In the genomic region with DNA sequence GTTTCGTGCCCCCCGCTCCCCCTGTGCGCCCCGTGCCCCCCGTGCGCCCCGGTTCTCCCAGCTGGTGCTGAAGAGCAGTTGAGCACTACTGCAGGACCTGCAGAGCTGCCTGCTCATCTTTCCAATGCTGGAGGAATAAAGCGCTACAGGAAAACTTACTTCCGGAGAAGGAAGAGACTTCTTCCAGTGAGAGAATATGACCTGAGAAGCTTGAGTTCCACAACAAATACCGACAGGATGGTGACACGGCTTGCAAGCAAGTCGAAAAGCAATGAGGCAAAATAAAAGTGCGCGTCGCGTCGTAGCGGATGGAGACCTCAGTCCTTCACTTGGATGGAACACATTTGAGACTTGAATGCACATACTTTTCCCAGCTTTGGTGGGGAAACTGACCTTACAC, we compare ENCODE assay signal across 10 mouse cellular contexts. TPM values are rescaled to one million over a fixed set of nuclear protein-coding genes. Genes with fewer than 3 reads are reported as not detected.
DNase-seq lines count a peak whose midpoint lies in the region; ATAC-seq and TF ChIP-seq lines count a peak whose summit lies in the region.
"Had no signal": no experiment of that assay in that cellular context is flagged by ENCODE, and none has a peak within 500 bp of the region (broad histone marks: within the 10 kb centered on the region; RNA-seq: fewer than 3 reads in every experiment).

No protein-coding gene starts in this region.

- H3K4me2 ChIP-seq in kidney, postnatal 0 days (ENCODE audit: low read length), result no peak overlapping the region
- peak overlapping the region; percentile 59 for H3K4me2 ChIP-seq in embryonic facial prominence, embryonic 13.5 days

- no peak for ATAC-seq in kidney, postnatal 0 days (replicated peaks; ENCODE audit: low FRiP score, low read depth)
- ATAC-seq in embryonic facial prominence, embryonic 13.5 days (ENCODE audit: insufficient number of reproducible peaks, insufficient read depth, low FRiP score, low TSS enrichment, low read depth), result no peak

- H3K36me3 ChIP-seq in kidney, postnatal 0 days (ENCODE audit: insufficient read depth, low read length), result no peaks in the 10 kb centered on the region
- peaks cover 19% of the 10 kb centered on the region; the same call in 1 of the 2 replicates for H3K36me3 ChIP-seq in embryonic facial prominence, embryonic 13.5 days
- peaks cover 47% of the 10 kb centered on the region for H3K36me3 ChIP-seq in limb, embryonic 10.5 days

- no peak for TF ChIP-seq CTCF in kidney, postnatal 0 days (IDR thresholded peaks at IDR 0.05; ENCODE audit: low read depth)

- H3K27ac ChIP-seq in kidney, postnatal 0 days, result no peak overlapping the region
- H3K27ac ChIP-seq in embryonic facial prominence, embryonic 13.5 days, result no peak overlapping the region
- H3K27ac ChIP-seq in limb, embryonic 10.5 days, result no peak overlapping the region

- H3K9ac ChIP-seq in kidney, postnatal 0 days (ENCODE audit: low read depth, low read length), result no peak overlapping the region
- no peak overlapping the region for H3K9ac ChIP-seq in embryonic facial prominence, embryonic 13.5 days

- H3K9me3 ChIP-seq in kidney, postnatal 0 days (replicated peaks; ENCODE audit: low read length), result 0 out of 2 replicates have a peak, but pooled peaks cover 3% of the 10 kb centered on the region
- no peaks in the 10 kb centered on the region for H3K9me3 ChIP-seq in embryonic facial prominence, embryonic 13.5 days
- H3K9me3 ChIP-seq in limb, embryonic 10.5 days (replicated peaks), result no peaks in the 10 kb centered on the region

- H3K27me3 ChIP-seq in kidney, postnatal 0 days (ENCODE audit: insufficient read depth, low read length), result peaks cover 5% of the 10 kb centered on the region; the same call in 1 of the 2 replicates
- peaks cover 29% of the 10 kb centered on the region for H3K27me3 ChIP-seq in embryonic facial prominence, embryonic 13.5 days
- peaks cover 32% of the 10 kb centered on the region for H3K27me3 ChIP-seq in limb, embryonic 10.5 days (ENCODE audit: low read depth, poor library complexity, severe bottlenecking)

- 42% methylated on average over 18 of the region's 18 CpGs for WGBS in kidney, postnatal 0 days
- WGBS in embryonic facial prominence, embryonic 13.5 days, result 40% methylated on average over 18 of the region's 18 CpGs
- WGBS in limb, embryonic 10.5 days, result 38% methylated on average over 18 of the region's 18 CpGs

- DNase-seq in kidney, postnatal 0 days (ENCODE audit: low spot score), result peak; percentile 1
- DNase-seq in kidney, adult 9 months, result no peak
- DNase-seq in limb, embryonic 10.5 days (ENCODE audit: low spot score), result peak; percentile 32
- peak; percentile 22 for DNase-seq in retina, embryonic 14.5 days (ENCODE audit: low spot score)
- no peak for DNase-seq in natural killer cell, adult 2 months (ENCODE audit: low spot score in 2 of 2)
- no peak for DNase-seq in urinary bladder, postnatal 36 days (ENCODE audit: low spot score in 2 of 2)
- no peak for DNase-seq in gastrocnemius, adult 18-20 months (ENCODE audit: low spot score)
- DNase-seq: layer of hippocampus, postnatal 36 days; right cerebral cortex, postnatal 4 days had no signal

- H3K4me1 ChIP-seq in kidney, postnatal 0 days (replicated peaks; ENCODE audit: insufficient read depth, low read length), result no peaks in the 10 kb centered on the region
- H3K4me1 ChIP-seq in embryonic facial prominence, embryonic 13.5 days, result 0 out of 2 replicates have a peak, but pooled peaks cover 4% of the 10 kb centered on the region
- H3K4me1 ChIP-seq in limb, embryonic 10.5 days, result no peaks in the 10 kb centered on the region; the same call in 1 of the 2 replicates

- no peak overlapping the region for H3K4me3 ChIP-seq in kidney, postnatal 0 days (replicated peaks; ENCODE audit: low read depth, low read length)
- peak overlapping the region; percentile 29 for H3K4me3 ChIP-seq in embryonic facial prominence, embryonic 13.5 days
- H3K4me3 ChIP-seq in limb, embryonic 10.5 days, result peak overlapping the region; percentile 38

RNA-seq across cellular contexts. Expression of a gene that starts 36.6 kb away (rescaled TPM):
- 2.3 and 2.5 TPM in 2 replicates for polyA plus RNA-seq in kidney, postnatal 0 days (2015; fragmentation: Nextera tagmentation; extraction: Ambion mirVana)
- 12.2 and 13.0 TPM in 2 replicates for polyA plus RNA-seq in embryonic facial prominence, embryonic 13.5 days (2015; fragmentation: Nextera tagmentation; extraction: Ambion mirVana)
- 10.9 and 12.8 TPM in 2 replicates for polyA plus RNA-seq in limb, embryonic 10.5 days (2016; fragmentation: Nextera tagmentation; extraction: Ambion mirVana)
- total RNA-seq in gastrocnemius, adult 18-20 months (2021), result under 1 TPM; 0.12 to 0.25 TPM

Comparison
In these comparisons a context has a peak if more than half of its experiments do, and no peak if none do; other contexts are left out.
1. DNase-seq: peak in kidney, postnatal 0 days (single experiment), limb, embryonic 10.5 days (single experiment) and retina, embryonic 14.5 days (single experiment); none in kidney, adult 9 months (single experiment), natural killer cell, adult 2 months (0 of 2), urinary bladder, postnatal 36 days (0 of 2) and gastrocnemius, adult 18-20 months (single experiment).